Mouse (Mus musculus): ENCODE results near the gene Stk25. TPM values are rescaled to one million over a fixed set of nuclear protein-coding genes. Genes with fewer than 3 reads are reported as not detected.

Stk25 gene
- total and polyA plus RNA-seq, 3 experiments = 81.2 to 104 (median 90.4) TPM

- Histone ChIP-seq H3K4me1 (ENCODE audit: control insufficient read depth, insufficient read depth, low read length) (peaks cover 17% of the 10 kb centered on the region), H3K79me2 (replicated peaks; ENCODE audit: control insufficient read depth, insufficient read depth, low read length) (no peaks in the 10 kb centered on the region), H3K27ac (no peak overlapping the region), H3K4me3 (no peak overlapping the region), H3K27me3 (ENCODE audit: control insufficient read depth, insufficient read depth, low read length) (no peaks in the 10 kb centered on the region), H3K36me3 (ENCODE audit: control insufficient read depth, insufficient read depth, low read length) (no peaks in the 10 kb centered on the region), H3K9ac (ENCODE audit: low read depth, low read length) (no peak overlapping the region)
- 95% methylated on average over 8 of the region's 8 CpGs for WGBS
- no peak for DNase-seq
- intact Hi-C loops (cut with DNase I) = no loop called here
- no peak for TF ChIP-seq POLR2A (IDR thresholded peaks at IDR 0.05; ENCODE audit: insufficient read depth, low read depth, low read length)
- TF ChIP-seq CTCF (IDR thresholded peaks at IDR 0.05) = no peak
- TF ChIP-seq EP300 (IDR thresholded peaks at IDR 0.05; ENCODE audit: insufficient read depth, low read depth, low read length) = no peak
Observed at GRCm38 (mm10) chr1:93691106-93691505, 32.6 kb upstream of the Stk25 start.

- H3K4me1 ChIP-seq (ENCODE audit: control insufficient read depth, insufficient read depth, low read length) = peaks cover 13% of the 10 kb centered on the region
- H3K36me3 ChIP-seq (ENCODE audit: control insufficient read depth, insufficient read depth, low read length) = no peaks in the 10 kb centered on the region
- no peak overlapping the region for H3K4me3 ChIP-seq
- H3K79me2 ChIP-seq (replicated peaks; ENCODE audit: control insufficient read depth, insufficient read depth, low read length) = no peaks in the 10 kb centered on the region
- 84% methylated on average over 7 of the region's 7 CpGs for WGBS
- H3K27ac ChIP-seq = no peak overlapping the region
- H3K9ac ChIP-seq (ENCODE audit: low read depth, low read length) = no peak overlapping the region
- TF ChIP-seq CTCF (IDR thresholded peaks at IDR 0.05) (no peak), EP300 (IDR thresholded peaks at IDR 0.05; ENCODE audit: insufficient read depth, low read depth, low read length) (no peak), POLR2A (IDR thresholded peaks at IDR 0.05; ENCODE audit: insufficient read depth, low read depth, low read length) (no peak)
- H3K27me3 ChIP-seq (ENCODE audit: control insufficient read depth, insufficient read depth, low read length) = no peaks in the 10 kb centered on the region
- intact Hi-C loops (cut with DNase I) = loop anchor here (5.0 kb wide), 1 partner anchor 53 kb away; no protein-coding TSS in a partner anchor
- DNase-seq = no peak
Observed at GRCm38 (mm10) chr1:93689901-93690496, 31.5 kb upstream of the Stk25 start.

DNA sequence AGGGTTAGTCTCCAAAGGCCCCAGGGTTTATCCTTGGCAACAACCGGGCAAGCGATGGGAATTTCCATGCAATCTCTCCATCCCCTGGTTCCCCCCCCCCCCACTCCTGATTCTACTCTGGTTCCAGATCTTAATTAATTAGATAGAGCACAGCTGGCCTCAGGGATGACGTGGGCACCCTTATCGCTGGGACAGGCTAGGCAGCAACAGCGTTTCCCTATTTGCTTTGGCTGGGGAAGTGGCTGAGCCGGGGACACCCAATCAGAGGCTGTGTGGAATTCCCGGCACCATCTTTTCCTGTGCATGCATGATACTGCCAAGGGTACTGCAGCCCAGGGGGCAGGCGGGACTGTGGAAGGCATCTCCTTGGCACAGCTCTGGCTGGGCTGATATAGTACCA is 29.7 kb upstream of the Stk25 start:
- no peaks in the 10 kb centered on the region for H3K27me3 ChIP-seq (ENCODE audit: control insufficient read depth, insufficient read depth, low read length)
- no peak overlapping the region for H3K4me3 ChIP-seq
- peaks cover 8% of the 10 kb centered on the region for H3K4me1 ChIP-seq (ENCODE audit: control insufficient read depth, insufficient read depth, low read length)
- TF ChIP-seq CTCF (IDR thresholded peaks at IDR 0.05) (peak; percentile 20), EP300 (IDR thresholded peaks at IDR 0.05; ENCODE audit: insufficient read depth, low read depth, low read length) (0 out of 2 replicates have a peak, but pooled peaks have one; percentile 38), POLR2A (IDR thresholded peaks at IDR 0.05; ENCODE audit: insufficient read depth, low read depth, low read length) (no peak)
- no peak overlapping the region for H3K9ac ChIP-seq (ENCODE audit: low read depth, low read length)
- H3K36me3 ChIP-seq (ENCODE audit: control insufficient read depth, insufficient read depth, low read length) = no peaks in the 10 kb centered on the region
- WGBS = 44% methylated on average over 8 of the region's 8 CpGs
- peak in 1 of 2 experiments; percentile 52 for DNase-seq
- intact Hi-C loops (cut with DNase I) = loop anchor here (5.0 kb wide), 1 partner anchor 51 kb away; no protein-coding TSS in a partner anchor
- no peaks in the 10 kb centered on the region for H3K79me2 ChIP-seq (replicated peaks; ENCODE audit: control insufficient read depth, insufficient read depth, low read length)
- H3K27ac ChIP-seq = no peak overlapping the region

GRCm38 (mm10) chr1:93686961-93687320 is 28.5 kb upstream of the Stk25 start:
- H3K27ac ChIP-seq = peak overlapping the region; percentile 73
- H3K4me3 ChIP-seq = peak overlapping the region; percentile 66
- no peak overlapping the region for H3K9ac ChIP-seq (ENCODE audit: low read depth, low read length)
- peak in 1 of 2 experiments; percentile 24 for DNase-seq
- no peaks in the 10 kb centered on the region for H3K79me2 ChIP-seq (replicated peaks; ENCODE audit: control insufficient read depth, insufficient read depth, low read length)
- H3K27me3 ChIP-seq (ENCODE audit: control insufficient read depth, insufficient read depth, low read length) = no peaks in the 10 kb centered on the region
- TF ChIP-seq EP300 (IDR thresholded peaks at IDR 0.05; ENCODE audit: insufficient read depth, low read depth, low read length) (0 out of 2 replicates have a peak, but pooled peaks have one; percentile 1), CTCF (IDR thresholded peaks at IDR 0.05) (no peak)
- H3K36me3 ChIP-seq (ENCODE audit: control insufficient read depth, insufficient read depth, low read length) = no peaks in the 10 kb centered on the region
- H3K4me1 ChIP-seq (ENCODE audit: control insufficient read depth, insufficient read depth, low read length) = peaks cover 8% of the 10 kb centered on the region
- WGBS = 47% methylated on average over 3 of the region's 3 CpGs
- intact Hi-C loops (cut with DNase I) = loop anchor here (5.0 kb wide), 1 partner anchor 50 kb away; no protein-coding TSS in a partner anchor

DNA sequence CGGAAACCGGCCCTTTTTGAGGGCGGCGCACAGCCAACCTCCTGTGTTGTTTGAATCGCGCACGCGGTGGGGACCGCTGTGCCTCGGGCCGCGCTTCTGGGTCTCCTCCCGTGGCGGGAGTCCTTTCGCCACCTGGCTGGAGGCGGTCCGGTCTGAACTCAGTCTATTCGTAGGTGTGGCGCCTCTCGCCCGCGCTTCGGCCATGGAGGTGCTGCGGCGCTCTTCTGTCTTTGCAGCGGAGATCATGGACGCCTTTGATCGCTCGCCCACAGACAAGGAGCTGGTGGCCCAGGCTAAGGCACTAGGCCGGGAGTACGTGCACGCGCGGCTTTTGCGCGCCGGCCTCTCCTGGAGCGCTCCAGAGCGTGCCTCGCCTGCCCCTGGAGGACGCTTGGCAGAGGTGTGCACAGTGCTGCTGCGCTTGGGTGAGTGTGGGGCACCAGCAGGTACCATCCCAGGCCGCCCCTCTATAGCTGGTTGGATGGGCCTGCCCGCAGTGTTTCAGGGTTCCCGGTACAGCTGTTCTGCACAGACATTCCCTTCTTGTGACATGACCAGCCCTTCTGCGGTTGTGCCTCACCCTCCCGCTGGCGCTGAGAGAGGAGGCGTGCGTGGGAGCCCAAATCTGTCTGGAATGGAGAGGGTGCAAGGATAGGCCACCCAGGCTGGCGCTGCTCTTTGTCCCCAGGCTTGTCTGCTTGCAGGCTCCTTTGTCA is 27.9 kb upstream of the Stk25 start:
- intact Hi-C loops (cut with DNase I) = loop anchor here (5.0 kb wide), 1 partner anchor 49 kb away; no protein-coding TSS in a partner anchor
- 8% methylated on average over 51 of the region's 51 CpGs for WGBS
- DNase-seq = peak; percentile 60 to 62
- Histone ChIP-seq H3K4me3 (peak overlapping the region; percentile 66), H3K36me3 (ENCODE audit: control insufficient read depth, insufficient read depth, low read length) (no peaks in the 10 kb centered on the region), H3K27me3 (ENCODE audit: control insufficient read depth, insufficient read depth, low read length) (no peaks in the 10 kb centered on the region), H3K9ac (ENCODE audit: low read depth, low read length) (peak overlapping the region; percentile 70), H3K4me1 (ENCODE audit: control insufficient read depth, insufficient read depth, low read length) (peaks cover 8% of the 10 kb centered on the region), H3K27ac (peak overlapping the region; percentile 73), H3K79me2 (replicated peaks; ENCODE audit: control insufficient read depth, insufficient read depth, low read length) (no peaks in the 10 kb centered on the region)
- TF ChIP-seq POLR2A (IDR thresholded peaks at IDR 0.05; ENCODE audit: insufficient read depth, low read depth, low read length) (no peak), CTCF (IDR thresholded peaks at IDR 0.05) (peak; percentile 64), EP300 (IDR thresholded peaks at IDR 0.05; ENCODE audit: insufficient read depth, low read depth, low read length) (0 out of 2 replicates have a peak, but pooled peaks have one; percentile 15)
